Mouse (Mus musculus) limb, embryonic 10.5 days (tissue): ENCODE measurements around the gene Uvrag. TPM values are rescaled to one million over a fixed set of nuclear protein-coding genes. Genes with fewer than 3 reads are reported as not detected.

ENCODE experiments used
- DNase-seq: peaks from one replicate; pipeline ENCODE4 v3.0.0-alpha.2; 2017; ENCODE audit warnings: low spot score
- H3K27ac ChIP-seq: fragments of 300-500 bp; sonication (generic); 2 replicates; pipeline ENCODE4 v1.5.1; 2016; ENCODE audit warnings: mild to moderate bottlenecking
- H3K27me3 ChIP-seq: fragments of 300-500 bp; sonication (generic); 2 replicates; pipeline ENCODE4 v1.6.1; 2016; ENCODE audit warnings: low read depth, mild to moderate bottlenecking; ENCODE audit not compliant: poor library complexity, severe bottlenecking
- H3K36me3 ChIP-seq: fragments of 300-500 bp; sonication (generic); 2 replicates; pipeline ENCODE4 v1.6.1; 2016; ENCODE audit warnings: mild to moderate bottlenecking, moderate library complexity
- H3K4me1 ChIP-seq: fragments of 300-500 bp; sonication (generic); 2 replicates; pipeline ENCODE4 v1.6.1; 2016
- H3K4me3 ChIP-seq: fragments of 300-500 bp; sonication (generic); 2 replicates; pipeline ENCODE4 v1.5.1; 2016; ENCODE audit warnings: mild to moderate bottlenecking, moderate library complexity
- H3K9me3 ChIP-seq: fragments of 300-500 bp; sonication (generic); replicated peaks from 2 replicates; pipeline ENCODE4 v1.6.1; 2016; ENCODE audit warnings: mild to moderate bottlenecking
- WGBS: fragments of 180-500 bp; shearing (Covaris S2); methylation state at CpG from one replicate; pipeline ENCODE4 v1.1.7; 2016; 5-methylcytosine and 5-hydroxymethylcytosine counted together
- polyA plus RNA-seq: library from polyadenylated mRNA; unstranded; fragments of >200 nt; fragmentation: Nextera tagmentation; extraction: Ambion mirVana; gene quantifications from 2 replicates; pipeline ENCODE4 v1.2.1, GENCODE M21; 2016

Gene Uvrag
- polyA plus RNA-seq, 1 experiment from 2014 or later: 12.0 TPM

DNA sequence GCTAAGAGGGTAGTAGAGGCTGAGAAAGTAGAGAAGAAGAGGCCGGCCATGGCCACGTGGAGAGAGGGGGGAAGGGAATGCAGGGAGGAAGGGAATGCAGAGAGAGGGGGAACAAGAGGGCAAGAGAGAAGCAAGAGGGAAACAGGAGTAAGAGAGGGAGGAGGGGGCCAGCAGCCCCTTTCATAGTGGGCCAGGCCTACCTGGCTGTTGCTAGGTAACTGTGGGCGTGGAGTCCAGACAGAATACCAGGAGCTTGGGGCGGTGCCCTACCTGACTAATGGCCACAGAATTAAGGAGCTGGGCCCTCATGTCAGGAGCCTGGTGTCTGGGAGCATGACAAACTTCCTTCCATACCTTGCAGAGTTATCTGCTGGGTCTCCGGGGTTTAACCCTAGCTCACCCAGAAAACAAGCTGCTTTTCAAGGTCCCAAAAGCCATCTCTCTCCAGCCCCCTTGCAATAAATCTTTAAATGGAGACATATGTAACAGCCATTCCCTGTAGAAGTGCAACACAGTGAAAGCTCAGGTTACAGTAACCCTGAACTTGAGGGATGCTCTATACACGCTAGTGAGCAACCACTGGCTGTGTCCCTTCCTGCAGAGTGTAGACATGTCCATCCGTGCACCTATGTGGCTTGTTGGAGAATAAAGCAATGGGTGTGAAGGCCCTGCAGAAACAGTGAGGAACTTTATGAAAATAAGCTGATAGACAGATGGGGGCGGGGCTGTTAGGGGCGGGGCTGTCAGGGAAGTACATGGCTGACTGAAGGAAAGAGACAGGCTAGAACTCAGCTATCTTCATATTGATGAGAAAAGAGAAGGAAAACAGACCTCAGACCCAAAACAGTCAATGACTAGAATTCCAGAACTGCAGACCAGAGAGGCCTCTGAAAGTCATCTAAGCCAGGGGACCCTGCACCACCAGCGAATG, 12.7 kb downstream of the Uvrag start:
- peak; percentile 60 for DNase-seq
- H3K27ac ChIP-seq: peak overlapping the region; percentile 87
- H3K36me3 ChIP-seq: peaks cover 14% of the 10 kb centered on the region; the same call in 1 of the 2 replicates
- H3K4me1 ChIP-seq: peaks cover 38% of the 10 kb centered on the region
- H3K9me3 ChIP-seq: no peaks in the 10 kb centered on the region; the same call in 1 of the 2 replicates
- WGBS: 40% methylated on average over 10 of the region's 10 CpGs
- H3K4me3 ChIP-seq: peak overlapping the region; percentile 19; the same call in 1 of the 2 replicates
- H3K27me3 ChIP-seq: no peaks in the 10 kb centered on the region

DNA sequence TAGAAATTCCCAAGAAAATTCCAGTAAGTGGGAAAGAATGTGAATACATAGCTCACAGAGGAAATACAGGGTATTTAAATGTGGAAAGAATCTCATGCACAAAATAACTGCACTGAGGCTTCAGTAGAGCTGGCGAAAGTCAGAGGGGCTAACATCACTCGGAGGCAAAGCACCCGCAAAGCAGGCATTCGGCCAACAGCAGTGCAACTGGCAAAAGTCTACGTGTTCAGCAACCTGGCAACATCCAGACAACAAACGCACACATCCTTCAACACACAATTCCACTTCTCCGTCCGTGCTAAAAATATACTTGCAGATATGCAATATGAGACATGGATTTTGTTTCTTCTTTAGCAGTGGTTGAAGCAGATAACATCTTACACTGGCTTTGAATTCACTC, 14.9 kb downstream of the Uvrag start:
- Histone ChIP-seq H3K27ac (no peak overlapping the region), H3K36me3 (peaks cover 14% of the 10 kb centered on the region; the same call in 1 of the 2 replicates), H3K4me3 (no peak overlapping the region), H3K27me3 (no peaks in the 10 kb centered on the region), H3K4me1 (peaks cover 43% of the 10 kb centered on the region), H3K9me3 (no peaks in the 10 kb centered on the region; the same call in 1 of the 2 replicates)
- 95% methylated on average over 8 of the region's 8 CpGs for WGBS
- DNase-seq: no peak

DNA sequence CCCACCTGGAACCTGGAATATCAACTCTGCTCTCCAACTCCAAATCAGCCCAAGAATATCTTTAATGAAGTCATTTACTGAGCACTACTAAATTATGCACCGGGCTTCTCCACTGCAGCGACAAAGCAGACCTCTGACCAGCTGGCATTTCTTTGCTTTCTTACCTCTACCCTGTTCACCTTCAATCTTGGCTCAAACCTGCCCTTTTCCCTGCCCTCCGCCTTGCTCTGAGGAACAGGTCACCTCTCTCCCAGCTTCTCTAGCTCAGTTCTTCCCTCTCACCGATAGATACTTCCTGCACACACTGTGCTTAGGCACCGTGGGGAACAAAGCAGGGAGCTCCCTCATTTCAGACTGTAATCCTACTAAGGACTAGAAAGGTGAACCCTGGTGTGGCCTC, 18.3 kb downstream of the Uvrag start:
- peaks cover 14% of the 10 kb centered on the region; the same call in 1 of the 2 replicates for H3K36me3 ChIP-seq
- H3K27ac ChIP-seq: no peak overlapping the region
- no peaks in the 10 kb centered on the region for H3K27me3 ChIP-seq
- H3K9me3 ChIP-seq: no peaks in the 10 kb centered on the region; the same call in 1 of the 2 replicates
- H3K4me3 ChIP-seq: no peak overlapping the region
- WGBS: 76% methylated on average over 5 of the region's 5 CpGs
- DNase-seq: no peak
- peaks cover 24% of the 10 kb centered on the region for H3K4me1 ChIP-seq

DNA sequence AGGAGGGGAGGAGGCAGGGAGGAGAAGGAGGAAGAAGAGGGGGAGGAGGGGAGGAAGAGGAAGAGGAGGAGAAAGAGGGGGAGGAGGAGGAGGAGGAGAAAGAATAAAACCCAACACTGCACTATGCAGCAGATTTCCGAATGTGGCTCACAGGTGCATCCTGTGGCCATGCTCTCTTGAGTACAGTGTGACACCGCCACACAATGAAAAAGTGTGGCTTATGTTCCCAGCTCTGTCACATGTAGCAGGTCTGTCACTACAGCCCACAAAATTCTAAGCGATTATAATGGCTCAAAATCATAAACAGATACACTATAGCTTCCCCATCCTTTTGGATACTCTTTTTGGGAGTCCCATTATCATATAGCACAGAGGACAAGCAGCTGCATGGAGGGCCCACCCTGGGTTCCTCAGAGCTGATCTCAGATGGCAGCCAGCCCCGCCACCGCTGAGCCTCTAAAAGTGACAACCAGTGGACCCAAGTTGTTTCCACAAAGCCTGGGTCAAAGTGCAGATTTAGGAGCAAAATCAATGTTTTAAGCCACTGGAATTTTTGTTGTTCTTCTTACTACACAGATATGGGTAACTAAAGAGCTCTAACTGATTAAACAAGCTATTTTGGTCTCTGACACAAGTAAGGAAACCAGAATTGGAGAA, 19.9 kb downstream of the Uvrag start:
- 90% methylated on average over 5 of the region's 5 CpGs for WGBS
- Histone ChIP-seq H3K27ac (no peak overlapping the region), H3K27me3 (no peaks in the 10 kb centered on the region), H3K9me3 (no peaks in the 10 kb centered on the region; the same call in 1 of the 2 replicates), H3K4me3 (no peak overlapping the region), H3K36me3 (peaks cover 14% of the 10 kb centered on the region; the same call in 1 of the 2 replicates), H3K4me1 (peaks cover 8% of the 10 kb centered on the region; the same call in 1 of the 2 replicates)
- DNase-seq: no peak

DNA sequence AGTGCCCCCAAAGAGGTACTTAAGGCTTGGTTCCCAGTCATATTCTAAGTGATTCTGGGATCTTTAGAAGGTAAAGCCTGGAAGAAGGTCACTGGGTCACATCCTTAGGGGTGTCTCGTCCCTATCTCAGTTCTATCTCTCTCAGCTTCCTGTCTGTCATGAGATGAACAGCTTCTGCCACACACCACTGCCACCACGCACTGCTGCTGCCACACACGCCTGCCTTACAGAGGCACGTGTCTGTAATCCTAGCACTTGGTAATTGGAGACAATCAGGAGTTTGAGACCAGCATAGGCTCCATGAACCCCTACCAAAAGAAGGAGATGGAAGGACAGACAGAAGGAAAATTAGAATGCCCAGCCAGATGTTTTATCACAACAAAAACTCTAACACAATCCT, 20.9 kb downstream of the Uvrag start:
- H3K9me3 ChIP-seq: no peaks in the 10 kb centered on the region; the same call in 1 of the 2 replicates
- DNase-seq: no peak
- H3K36me3 ChIP-seq: peaks cover 12% of the 10 kb centered on the region; the same call in 1 of the 2 replicates
- H3K4me3 ChIP-seq: no peak overlapping the region
- H3K4me1 ChIP-seq: peaks cover 7% of the 10 kb centered on the region; the same call in 1 of the 2 replicates
- H3K27me3 ChIP-seq: no peaks in the 10 kb centered on the region
- 78% methylated on average over 4 of the region's 4 CpGs for WGBS
- H3K27ac ChIP-seq: no peak overlapping the region

DNA sequence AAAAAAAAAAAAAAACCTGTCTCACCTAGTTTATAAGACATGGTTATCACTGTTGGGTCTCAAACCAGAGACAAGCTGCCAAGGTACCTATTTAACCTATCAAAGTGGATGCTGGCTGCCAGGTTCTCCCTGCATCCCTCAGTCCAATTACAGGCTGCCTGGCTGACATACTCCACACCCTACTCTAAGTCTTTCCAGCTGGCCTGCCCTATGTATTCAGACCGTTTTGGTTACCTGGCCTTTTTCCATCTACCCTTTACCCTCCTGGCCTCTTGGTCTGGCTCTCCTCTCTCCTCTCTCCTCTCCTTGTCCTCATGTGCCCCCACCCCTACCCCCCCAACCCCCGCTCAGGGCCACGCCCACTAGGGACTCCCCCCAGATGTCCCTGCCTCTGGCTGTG, 24.2 kb downstream of the Uvrag start:
- Histone ChIP-seq H3K36me3 (no peaks in the 10 kb centered on the region), H3K4me3 (no peak overlapping the region), H3K27me3 (no peaks in the 10 kb centered on the region), H3K27ac (no peak overlapping the region), H3K9me3 (no peaks in the 10 kb centered on the region), H3K4me1 (0 out of 2 replicates have a peak, but pooled peaks cover 2% of the 10 kb centered on the region)
- no peak for DNase-seq
- 73% methylated on average over 3 of the region's 3 CpGs for WGBS

DNA sequence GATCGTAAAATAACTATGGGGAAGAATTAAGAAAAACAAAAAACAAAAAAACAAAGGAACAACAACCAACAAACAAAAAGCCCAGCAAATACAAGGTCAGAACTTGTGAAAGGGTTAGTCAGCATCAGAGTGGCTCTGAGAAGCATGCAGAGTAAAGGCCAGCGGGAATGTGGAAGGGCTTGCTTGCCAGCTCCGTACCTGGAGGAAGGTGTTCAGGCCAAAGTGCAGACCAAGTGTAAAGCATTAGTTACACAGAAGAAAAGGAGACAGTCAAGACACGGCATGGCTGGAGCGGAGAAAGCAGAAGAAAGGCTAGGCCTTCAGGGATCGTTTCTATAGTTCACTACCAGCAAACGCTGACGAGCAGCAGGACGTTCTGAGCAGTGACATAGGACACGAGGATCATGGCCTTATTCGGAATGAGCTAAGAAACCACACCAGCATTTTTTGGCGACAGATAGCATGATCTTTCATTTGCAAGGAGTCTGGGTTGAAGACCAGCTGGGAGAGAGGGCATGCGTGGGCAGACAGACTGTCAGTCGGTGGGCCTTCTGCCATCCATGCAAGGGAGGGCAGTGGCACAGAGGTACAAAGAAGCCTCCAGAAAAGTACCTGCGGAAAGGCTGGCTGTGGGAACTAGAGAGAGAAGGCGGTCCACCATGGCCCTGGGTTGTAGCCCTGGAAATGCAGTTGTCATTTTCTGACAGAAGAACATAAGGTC, 26.8 kb downstream of the Uvrag start:
- no peak overlapping the region for H3K4me3 ChIP-seq
- H3K27ac ChIP-seq: no peak overlapping the region
- no peaks in the 10 kb centered on the region for H3K36me3 ChIP-seq
- H3K4me1 ChIP-seq: 0 out of 2 replicates have a peak, but pooled peaks cover 2% of the 10 kb centered on the region
- no peak for DNase-seq
- WGBS: 84% methylated on average over 16 of the region's 16 CpGs
- H3K27me3 ChIP-seq: no peaks in the 10 kb centered on the region
- H3K9me3 ChIP-seq: no peaks in the 10 kb centered on the region

DNA sequence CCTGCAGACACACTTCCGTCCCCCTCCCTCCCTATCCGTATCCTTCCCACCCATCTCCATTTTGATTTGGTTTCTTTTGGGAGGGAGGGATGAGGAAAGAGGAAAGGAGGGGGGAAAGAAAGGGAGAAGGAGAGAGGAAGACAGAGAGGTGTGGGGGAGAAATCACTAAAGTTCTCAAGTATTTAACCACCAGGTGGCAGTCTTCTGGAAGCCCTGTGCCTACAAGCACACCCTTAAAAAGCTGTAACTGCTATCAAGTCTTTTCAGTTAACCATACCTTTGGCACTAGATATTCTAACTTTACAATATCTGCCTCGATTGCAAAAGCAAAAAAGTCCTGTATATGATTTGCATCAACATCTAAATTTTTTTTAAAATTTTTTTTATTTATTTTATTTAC, 33.4 kb downstream of the Uvrag start:
- WGBS: 57% methylated on average over 3 of the region's 3 CpGs
- no peak for DNase-seq
- no peak overlapping the region for H3K4me3 ChIP-seq

DNA sequence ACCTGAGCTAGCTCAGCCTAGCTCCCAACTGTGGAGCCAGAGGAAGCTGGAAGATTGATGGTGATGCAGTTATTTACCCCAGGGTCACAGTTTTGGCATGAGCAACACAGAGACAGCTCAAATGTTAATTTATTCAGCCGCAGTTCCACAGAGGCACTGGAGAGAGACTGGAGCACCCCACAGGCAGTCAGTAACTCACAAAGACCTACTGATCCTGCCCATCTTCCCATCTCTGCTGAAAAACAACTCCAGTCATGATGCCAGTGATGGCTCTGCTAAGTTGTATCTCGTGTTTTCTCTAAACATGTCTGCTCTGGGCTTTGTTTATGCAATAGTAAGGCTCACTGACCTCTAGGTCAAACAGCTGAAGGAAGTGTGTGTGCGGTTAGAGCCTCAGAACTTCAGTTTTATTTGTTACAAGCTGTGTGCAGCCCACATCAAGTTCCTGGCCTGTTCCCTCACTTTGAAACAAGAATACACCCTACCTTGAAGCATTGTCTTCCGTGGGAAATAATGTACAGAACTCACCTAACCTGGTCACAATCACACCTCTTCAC, 34.1 kb downstream of the Uvrag start:
- Histone ChIP-seq H3K27me3 (no peaks in the 10 kb centered on the region), H3K9me3 (no peaks in the 10 kb centered on the region), H3K36me3 (no peaks in the 10 kb centered on the region), H3K27ac (0 out of 2 replicates have a peak overlapping the region, but pooled peaks have one; percentile 1), H3K4me1 (peaks cover 25% of the 10 kb centered on the region), H3K4me3 (no peak overlapping the region)
- WGBS: 36% methylated on average over 4 of the region's 4 CpGs
- no peak for DNase-seq

More for the DNA sequence above, 33.4 kb downstream of the Uvrag start:
- Histone ChIP-seq H3K27me3 (no peaks in the 10 kb centered on the region), H3K9me3 (no peaks in the 10 kb centered on the region), H3K36me3 (no peaks in the 10 kb centered on the region), H3K4me1 (peaks cover 18% of the 10 kb centered on the region), H3K27ac (no peak overlapping the region)

DNA sequence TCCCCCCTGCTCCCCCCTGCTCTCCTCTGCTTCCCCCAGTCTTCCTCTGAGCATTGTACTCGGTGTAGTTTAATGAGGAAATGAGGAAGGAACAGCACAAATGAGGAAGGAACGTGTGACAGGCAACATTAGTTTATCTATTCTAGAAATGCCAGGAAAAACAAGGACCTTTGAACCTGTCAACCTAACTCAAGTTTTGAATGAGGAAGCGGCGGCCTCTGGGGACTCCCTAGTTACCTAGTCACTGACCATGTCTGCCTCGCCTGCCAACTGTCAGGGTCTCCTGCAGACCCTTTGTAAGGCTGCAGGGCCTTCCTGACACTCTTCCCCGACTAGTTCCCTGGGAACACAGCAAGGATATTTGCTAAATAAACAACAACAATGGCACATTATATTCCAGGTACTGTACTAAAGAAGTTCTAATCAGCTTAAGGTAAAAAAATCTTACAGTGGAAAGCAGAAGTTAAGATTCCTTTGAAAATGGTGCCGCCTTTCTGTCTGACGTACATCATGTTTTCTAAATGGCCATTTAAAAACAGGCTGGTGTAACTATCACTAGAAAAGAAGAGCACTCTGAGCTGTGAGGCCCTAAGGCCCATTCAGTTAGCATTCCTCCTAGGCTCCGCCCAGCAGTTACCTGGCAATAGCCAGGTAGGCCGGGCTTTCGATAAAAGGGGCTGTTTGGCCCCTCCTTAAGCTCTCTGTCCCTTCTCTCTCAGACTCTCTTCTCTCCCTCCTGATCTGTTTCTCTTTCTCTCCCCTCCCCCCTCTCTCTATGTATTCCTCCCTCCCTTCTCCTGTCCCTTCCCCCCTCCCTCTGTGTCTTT, 39.0 kb downstream of the Uvrag start:
- no peaks in the 10 kb centered on the region for H3K27me3 ChIP-seq
- H3K36me3 ChIP-seq: peaks cover 11% of the 10 kb centered on the region
- H3K9me3 ChIP-seq: no peaks in the 10 kb centered on the region
- no peak for DNase-seq
- 32% methylated on average over 11 of the region's 11 CpGs for WGBS
- no peak overlapping the region for H3K4me3 ChIP-seq
- H3K27ac ChIP-seq: 0 out of 2 replicates have a peak overlapping the region, but pooled peaks have one; percentile 42
- H3K4me1 ChIP-seq: peaks cover 33% of the 10 kb centered on the region

DNA sequence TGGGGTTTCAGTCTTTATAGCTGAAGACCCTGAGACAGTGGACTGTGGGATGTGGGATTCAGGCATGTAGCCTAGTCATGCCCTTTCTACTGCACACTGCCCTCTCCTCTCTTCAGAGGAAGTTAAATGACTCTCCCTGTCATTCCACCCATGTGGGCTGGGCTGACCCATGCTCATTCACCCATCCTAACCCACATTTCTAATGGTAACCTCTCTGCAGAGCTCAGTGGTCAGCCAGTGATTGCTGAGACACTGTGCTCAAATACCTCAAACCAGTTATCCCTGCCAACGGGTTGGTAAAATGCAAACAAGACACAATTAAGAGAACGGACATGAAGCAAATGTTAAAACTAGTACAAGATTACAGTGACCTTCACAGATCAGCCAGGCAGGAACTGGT, 39.9 kb downstream of the Uvrag start:
- Histone ChIP-seq H3K9me3 (no peaks in the 10 kb centered on the region), H3K27me3 (no peaks in the 10 kb centered on the region), H3K4me1 (peaks cover 26% of the 10 kb centered on the region), H3K27ac (no peak overlapping the region), H3K4me3 (no peak overlapping the region), H3K36me3 (peaks cover 17% of the 10 kb centered on the region)
- DNase-seq: no peak
- WGBS: 67% methylated on average over 2 of the region's 2 CpGs
